ENCODE assay signal across 8 mouse cellular contexts in genomic region chr9:45676578-45676977, GRCm38 (mm10).
DNase-seq lines count a peak whose midpoint lies in the region; ATAC-seq and TF ChIP-seq lines count a peak whose summit lies in the region.
"Had no signal": no experiment of that assay in that cellular context is flagged by ENCODE, and none has a peak within 500 bp of the region (broad histone marks: within the 10 kb centered on the region; RNA-seq: fewer than 3 reads in every experiment).

No protein-coding gene starts in this region.

- peak overlapping the region; percentile 87; the same call in 1 of the 2 replicates for H3K27ac ChIP-seq in embryonic facial prominence, embryonic 15.5 days (replicated peaks)
- H3K27ac ChIP-seq in hindbrain, embryonic 15.5 days (replicated peaks) = peak overlapping the region; percentile 88
- peak overlapping the region; percentile 93 for H3K27ac ChIP-seq in neural tube, embryonic 13.5 days (replicated peaks)
- H3K27ac ChIP-seq in liver, embryonic 12.5 days = no peak overlapping the region

- no peak for TF ChIP-seq POLR2A in lung, adult 2 months (IDR thresholded peaks at IDR 0.05; ENCODE audit: borderline replicate concordance, extremely low read depth, low read depth, low read length)

- H3K4me2 ChIP-seq in embryonic facial prominence, embryonic 15.5 days (replicated peaks) = no peak overlapping the region
- H3K4me2 ChIP-seq in hindbrain, embryonic 15.5 days = peak overlapping the region; percentile 6; the same call in 1 of the 2 replicates
- H3K4me2 ChIP-seq in neural tube, embryonic 13.5 days = peak overlapping the region; percentile 13; the same call in 1 of the 2 replicates
- H3K4me2 ChIP-seq in liver, embryonic 12.5 days = no peak overlapping the region

- H3K27me3 ChIP-seq in embryonic facial prominence, embryonic 15.5 days = no peaks in the 10 kb centered on the region
- H3K27me3 ChIP-seq in hindbrain, embryonic 15.5 days = no peaks in the 10 kb centered on the region
- H3K27me3 ChIP-seq in neural tube, embryonic 13.5 days = no peaks in the 10 kb centered on the region
- H3K27me3 ChIP-seq in liver, embryonic 12.5 days (replicated peaks) = peaks cover 13% of the 10 kb centered on the region

- WGBS in embryonic facial prominence, embryonic 15.5 days = 67% methylated on average over 8 of the region's 8 CpGs
- WGBS in hindbrain, embryonic 15.5 days = 9% methylated on average over 8 of the region's 8 CpGs
- WGBS in neural tube, embryonic 13.5 days = 18% methylated on average over 8 of the region's 8 CpGs
- WGBS in lung, adult 2 months = 67% methylated on average over 8 of the region's 8 CpGs
- 62% methylated on average over 8 of the region's 8 CpGs for WGBS in liver, embryonic 12.5 days (ENCODE audit: insufficient replicate concordance)

- no peak overlapping the region for H3K4me3 ChIP-seq in embryonic facial prominence, embryonic 15.5 days (replicated peaks)
- H3K4me3 ChIP-seq in hindbrain, embryonic 15.5 days = no peak overlapping the region
- H3K4me3 ChIP-seq in neural tube, embryonic 13.5 days = no peak overlapping the region
- H3K4me3 ChIP-seq in lung, adult 2 months (replicated peaks; ENCODE audit: extremely low read depth, low read depth, low read length) = no peak overlapping the region
- no peak overlapping the region for H3K4me3 ChIP-seq in liver, embryonic 12.5 days

- H3K9ac ChIP-seq in embryonic facial prominence, embryonic 15.5 days = no peak overlapping the region
- H3K9ac ChIP-seq in hindbrain, embryonic 15.5 days = no peak overlapping the region; the same call in 1 of the 2 replicates
- peak overlapping the region; percentile 53; the same call in 1 of the 2 replicates for H3K9ac ChIP-seq in neural tube, embryonic 13.5 days
- H3K9ac ChIP-seq in liver, embryonic 12.5 days = no peak overlapping the region

- TF ChIP-seq CTCF in lung, adult 2 months (IDR thresholded peaks at IDR 0.05; ENCODE audit: insufficient read depth, low read length) = no peak

- DNase-seq in brain, adult 2 months (ENCODE audit: low read depth, low spot score) = peak; percentile 47
- no peak for DNase-seq in lung, adult 2 months
- no peak for DNase-seq in left cerebral cortex, adult 11 months (ENCODE audit: low spot score)
- DNase-seq: gastrocnemius, postnatal 36 days had no signal

- no peak for ATAC-seq in embryonic facial prominence, embryonic 15.5 days (ENCODE audit: insufficient number of reproducible peaks, low FRiP score, low TSS enrichment, low read depth)
- ATAC-seq in hindbrain, embryonic 15.5 days (ENCODE audit: low FRiP score, low read depth) = peak; percentile 46; the same call in 1 of the 2 replicates
- ATAC-seq in neural tube, embryonic 13.5 days (ENCODE audit: low read depth) = peak; percentile 45
- ATAC-seq in liver, embryonic 12.5 days = no peak

- H3K4me1 ChIP-seq in embryonic facial prominence, embryonic 15.5 days = peaks cover 30% of the 10 kb centered on the region
- H3K4me1 ChIP-seq in hindbrain, embryonic 15.5 days (replicated peaks) = peaks cover 53% of the 10 kb centered on the region
- peaks cover 67% of the 10 kb centered on the region for H3K4me1 ChIP-seq in neural tube, embryonic 13.5 days (replicated peaks)
- no peaks in the 10 kb centered on the region for H3K4me1 ChIP-seq in lung, adult 2 months (ENCODE audit: control insufficient read depth, insufficient read depth, low read length)
- H3K4me1 ChIP-seq in liver, embryonic 12.5 days = peaks cover 7% of the 10 kb centered on the region; the same call in 1 of the 2 replicates

- no peaks in the 10 kb centered on the region for H3K36me3 ChIP-seq in embryonic facial prominence, embryonic 15.5 days
- H3K36me3 ChIP-seq in hindbrain, embryonic 15.5 days = no peaks in the 10 kb centered on the region
- H3K36me3 ChIP-seq in neural tube, embryonic 13.5 days = no peaks in the 10 kb centered on the region
- no peaks in the 10 kb centered on the region for H3K36me3 ChIP-seq in liver, embryonic 12.5 days

- H3K9me3 ChIP-seq in embryonic facial prominence, embryonic 15.5 days (replicated peaks) = no peaks in the 10 kb centered on the region
- no peaks in the 10 kb centered on the region for H3K9me3 ChIP-seq in hindbrain, embryonic 15.5 days
- no peaks in the 10 kb centered on the region for H3K9me3 ChIP-seq in neural tube, embryonic 13.5 days
- no peaks in the 10 kb centered on the region for H3K9me3 ChIP-seq in liver, embryonic 12.5 days (replicated peaks)

Comparison
In these comparisons a context has a peak if more than half of its experiments do, and no peak if none do; other contexts are left out.
1. ATAC-seq: peak in hindbrain, embryonic 15.5 days (single experiment) and neural tube, embryonic 13.5 days (single experiment); none in embryonic facial prominence, embryonic 15.5 days (single experiment) and liver, embryonic 12.5 days (single experiment).
2. H3K4me2 ChIP-seq: peak in hindbrain, embryonic 15.5 days (single experiment) and neural tube, embryonic 13.5 days (single experiment); none in embryonic facial prominence, embryonic 15.5 days (single experiment) and liver, embryonic 12.5 days (single experiment).